Mouse (Mus musculus): ENCODE results near the gene Dao.

The Dao gene

GRCm38 (mm10) chr5:113983541-113983940, 20.0 kb upstream of the Dao start:
- in situ Hi-C loops (cut with MboI, MseI), result no loop called here

DNA sequence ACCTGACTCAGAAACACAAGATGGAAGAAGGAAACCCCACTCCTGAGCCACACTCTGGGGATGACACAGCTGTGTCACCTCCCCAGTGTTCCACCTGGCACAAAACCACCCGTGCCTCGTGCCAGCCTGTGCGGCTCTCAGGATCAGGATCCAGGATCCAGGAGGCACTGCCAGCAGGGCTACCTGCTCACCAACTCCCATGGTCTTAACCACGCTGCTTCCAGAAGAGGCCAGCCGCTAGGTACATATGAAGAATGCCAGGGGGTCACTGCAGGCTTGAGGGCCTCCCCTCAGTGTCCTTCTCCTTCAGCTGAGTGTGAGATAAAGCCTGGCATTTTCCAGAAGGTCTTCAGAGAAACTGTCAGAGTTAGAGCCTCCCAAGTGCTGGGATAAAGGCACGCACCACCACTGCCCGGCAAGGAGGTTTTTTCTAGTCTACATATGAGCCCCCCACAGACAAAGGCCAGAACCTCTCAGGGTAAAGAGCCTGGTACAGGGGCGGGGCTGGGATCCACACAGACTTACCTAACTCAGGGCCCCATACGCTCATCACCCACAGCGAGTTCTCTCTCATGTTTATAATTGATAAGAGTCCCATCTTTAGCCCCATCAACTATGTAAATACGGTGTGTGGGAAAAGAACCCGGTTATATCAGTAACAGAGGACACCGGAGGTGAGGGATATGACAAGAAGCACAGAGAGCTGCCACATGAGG, 19.3 kb upstream of the Dao start:
- in situ Hi-C loops (cut with MboI, MseI), result no loop called here

DNA sequence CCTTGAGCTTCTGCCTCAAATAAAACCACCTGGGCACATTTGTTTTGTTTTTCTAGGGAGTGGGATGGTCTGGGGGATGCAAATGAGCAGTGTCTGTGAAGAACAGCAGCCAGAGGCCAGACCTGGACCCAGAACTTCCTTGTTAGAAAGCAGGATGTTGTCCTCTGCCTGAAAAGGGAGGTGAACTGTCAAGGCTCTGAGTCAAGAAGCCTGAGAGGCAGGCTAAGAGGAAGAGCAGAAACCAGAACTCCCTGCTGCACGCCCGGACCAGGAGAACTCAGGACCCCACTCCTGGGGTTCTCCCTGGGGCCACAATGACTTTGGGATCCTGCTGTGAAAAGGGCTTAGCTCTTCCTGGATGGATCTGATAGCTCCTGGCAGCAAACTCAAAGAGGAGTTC, 17.8 kb upstream of the Dao start:
- in situ Hi-C loops (cut with MboI, MseI), result no loop called here

DNA sequence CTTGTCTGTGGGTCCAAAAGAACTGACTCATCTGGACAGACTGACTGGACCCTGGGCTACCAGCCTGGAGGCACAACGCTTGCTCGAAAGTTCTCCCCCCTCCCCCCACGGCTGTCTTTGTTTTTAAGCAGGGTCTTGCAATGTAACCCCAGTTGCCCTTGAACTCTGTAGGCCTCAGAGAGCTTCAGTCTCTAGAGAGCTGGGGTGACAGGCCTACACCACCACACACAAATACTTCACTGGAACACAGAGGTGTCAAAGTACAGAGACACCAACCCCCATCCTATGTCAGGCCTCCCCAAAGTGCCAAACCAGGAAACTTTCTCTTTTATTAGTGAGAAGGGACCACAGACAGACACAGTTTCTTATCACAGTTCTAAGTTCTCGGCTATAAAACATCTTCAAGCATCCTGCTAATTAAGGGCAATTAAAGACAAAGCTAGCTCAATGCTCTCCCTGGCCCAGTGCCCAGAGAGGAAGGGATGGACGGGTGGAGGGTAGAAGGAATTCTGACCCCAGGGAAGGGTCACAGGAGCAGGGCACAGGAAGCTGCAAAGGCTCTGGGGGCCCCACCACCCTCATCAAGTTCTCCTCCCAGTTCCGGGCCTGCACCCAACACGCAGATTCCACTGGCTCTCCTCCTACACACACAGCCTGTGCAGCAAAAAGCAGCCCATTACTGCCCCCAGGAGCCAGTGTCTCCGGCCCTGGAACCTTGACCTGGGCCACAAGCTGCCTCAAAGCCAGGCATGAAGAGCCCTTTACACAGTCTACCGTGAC, 17.1 kb upstream of the Dao start:
- in situ Hi-C loops (cut with MboI, MseI), result no loop called here

DNA sequence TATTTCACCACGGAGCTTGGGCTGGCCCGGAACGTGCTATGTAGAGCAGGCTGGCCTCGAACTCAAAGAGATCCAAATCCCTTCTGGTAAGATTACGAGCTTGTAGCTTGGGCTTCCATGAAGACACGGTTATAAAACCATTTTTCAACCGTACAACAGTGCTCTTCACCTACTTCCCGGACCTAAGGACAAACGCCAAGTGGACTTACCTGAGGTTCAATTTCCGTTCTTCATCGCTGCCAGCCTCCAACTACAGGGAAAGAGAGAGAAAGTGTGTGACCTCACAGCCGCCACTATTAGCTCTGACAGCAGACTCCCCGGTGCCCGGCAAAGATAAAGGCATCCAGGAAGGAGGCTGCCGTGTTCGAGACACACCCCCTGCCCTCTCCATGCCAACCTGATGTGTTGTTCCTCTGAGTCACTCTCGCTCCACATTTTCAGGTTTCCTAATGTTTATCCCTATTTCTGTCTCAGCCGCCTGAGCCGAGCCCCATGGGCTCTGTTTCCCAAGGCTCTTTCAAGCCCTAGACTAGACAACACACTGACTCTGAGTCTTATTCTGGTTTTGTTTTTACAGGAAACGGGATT, 14.0 kb upstream of the Dao start:
- in situ Hi-C loops (cut with MboI, MseI), result no loop called here

DNA sequence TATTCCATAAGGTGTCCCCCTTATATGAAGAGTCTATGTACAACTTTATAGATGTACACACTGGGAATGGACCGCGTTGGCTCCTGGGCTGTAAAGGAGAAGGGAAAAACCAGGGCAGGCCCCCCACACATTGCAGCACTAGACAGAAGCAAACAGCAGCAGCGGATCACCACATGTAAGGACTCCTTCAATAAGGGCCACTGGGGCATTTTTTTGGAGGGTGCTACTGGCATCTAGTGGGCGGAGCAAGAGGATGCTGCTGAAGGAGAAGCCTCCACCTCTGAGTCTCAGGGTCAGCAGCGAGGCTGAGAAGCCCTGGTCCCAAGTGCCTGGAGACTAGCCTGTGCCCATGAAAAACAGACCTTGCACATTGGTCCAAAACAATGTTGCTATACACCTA, 12.9 kb upstream of the Dao start:
- in situ Hi-C loops (cut with MboI, MseI), result no loop called here

GRCm38 (mm10) chr5:113991141-113991540, 12.4 kb upstream of the Dao start:
- in situ Hi-C loops (cut with MboI, MseI), result no loop called here

DNA sequence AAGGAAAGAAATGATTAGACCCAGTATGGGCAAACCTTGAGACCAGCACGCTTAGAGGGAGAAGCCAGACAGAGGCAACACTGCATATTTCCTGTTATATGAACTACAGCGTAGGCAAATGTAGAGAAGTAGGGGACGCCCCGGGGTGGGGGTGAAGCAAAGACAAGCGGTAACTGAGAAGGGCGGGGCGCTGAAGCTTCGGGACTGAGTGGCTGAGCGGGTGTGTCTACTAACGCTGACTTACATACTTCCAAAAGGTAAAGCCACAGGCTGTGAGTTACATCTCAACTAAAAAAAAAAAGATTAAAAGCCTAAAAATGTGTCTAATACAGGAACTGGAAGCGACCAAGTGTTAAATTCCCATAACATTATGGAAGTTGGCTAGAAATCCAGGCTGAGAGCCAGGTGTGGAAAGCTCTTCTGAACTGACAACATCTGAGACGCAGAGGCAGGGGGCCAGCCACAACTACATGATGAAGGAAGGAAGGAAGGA, 11.1 kb upstream of the Dao start:
- in situ Hi-C loops (cut with MboI, MseI), result no loop called here

DNA sequence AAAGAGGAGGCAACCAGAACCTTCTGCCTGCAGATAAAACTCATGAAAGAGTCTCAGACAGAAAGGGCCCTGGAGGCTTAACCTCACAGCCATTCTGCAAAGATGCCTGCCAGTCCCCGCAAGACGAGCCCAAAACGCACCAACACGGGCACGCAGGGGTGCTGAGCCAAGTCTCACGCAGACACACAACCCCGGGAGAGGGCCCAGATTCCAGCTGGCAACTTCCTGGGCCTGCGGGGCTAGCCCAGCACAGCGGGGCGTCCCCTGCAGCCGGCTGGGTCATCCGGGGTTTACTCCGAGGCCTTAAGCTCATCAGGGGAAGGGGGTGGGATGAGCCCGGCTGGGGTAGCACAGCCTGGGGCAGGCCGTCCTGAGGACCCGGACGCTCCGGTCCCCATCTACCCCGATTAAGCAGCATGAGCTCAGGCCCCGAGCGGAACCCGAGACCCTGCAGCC, 10.4 kb upstream of the Dao start:
- in situ Hi-C loops (cut with MboI, MseI), result no loop called here

DNA sequence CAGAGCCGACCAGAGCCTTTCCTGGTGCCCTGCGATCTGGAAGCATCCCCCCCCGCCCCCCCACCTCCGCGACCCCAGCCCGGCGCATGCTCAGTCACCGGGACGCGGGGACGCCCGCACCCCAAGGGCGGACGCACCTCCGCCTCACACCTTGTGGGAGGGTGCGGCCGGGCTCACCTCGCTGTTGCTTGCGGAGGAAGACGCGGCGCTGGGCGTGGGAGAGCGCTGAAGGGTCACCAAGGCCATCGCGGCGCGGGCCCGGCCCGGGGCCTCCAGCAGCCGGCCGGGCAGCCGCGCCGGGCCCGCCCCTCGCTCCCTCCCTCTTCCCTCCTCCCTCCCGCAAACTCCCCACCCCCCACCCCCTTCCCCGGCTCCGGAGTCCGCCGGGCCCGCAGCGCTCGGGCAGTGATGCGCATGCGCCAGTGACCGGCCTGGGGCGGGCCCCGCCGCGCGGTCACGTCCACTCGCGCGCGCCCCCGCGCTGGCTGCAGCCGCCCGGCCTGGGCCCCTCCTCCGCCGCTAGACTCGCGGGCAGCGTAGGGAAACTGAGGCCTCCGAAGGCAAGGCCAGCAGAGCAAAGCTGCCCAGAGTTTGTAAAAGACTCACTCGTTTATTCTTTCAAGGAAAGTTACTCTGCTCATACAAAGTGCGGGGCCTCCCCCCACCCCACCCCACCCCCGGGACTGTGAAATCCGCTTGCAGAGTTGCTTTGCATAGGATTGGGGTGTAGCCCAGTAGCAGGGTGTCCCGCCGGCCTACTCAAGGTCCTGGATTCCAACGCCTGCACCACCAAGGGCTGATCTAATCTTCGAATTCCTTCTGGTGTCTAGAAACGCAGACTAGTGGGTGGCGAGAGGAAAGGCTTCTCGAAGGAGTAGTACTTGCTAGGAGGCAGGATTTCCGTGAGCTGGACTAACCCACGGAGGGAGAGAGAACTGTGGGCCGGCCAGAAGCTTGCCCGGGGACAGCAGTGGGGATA, 9.7 kb upstream of the Dao start, which contains the start of gene Ssh1:
Gene Ssh1, minus strand, starts transcription at position 408 of the 979 bp plus-strand sequence.
- in situ Hi-C loops (cut with MboI, MseI), result no loop called here

GRCm38 (mm10) chr5:113996458-113996857, 7.0 kb upstream of the Dao start:
- in situ Hi-C loops (cut with MboI, MseI), result no loop called here

- in situ Hi-C loops (cut with MboI, MseI), result no loop called here
Observed at GRCm38 (mm10) chr5:113999382-113999781, 4.1 kb upstream of the Dao start.

DNA sequence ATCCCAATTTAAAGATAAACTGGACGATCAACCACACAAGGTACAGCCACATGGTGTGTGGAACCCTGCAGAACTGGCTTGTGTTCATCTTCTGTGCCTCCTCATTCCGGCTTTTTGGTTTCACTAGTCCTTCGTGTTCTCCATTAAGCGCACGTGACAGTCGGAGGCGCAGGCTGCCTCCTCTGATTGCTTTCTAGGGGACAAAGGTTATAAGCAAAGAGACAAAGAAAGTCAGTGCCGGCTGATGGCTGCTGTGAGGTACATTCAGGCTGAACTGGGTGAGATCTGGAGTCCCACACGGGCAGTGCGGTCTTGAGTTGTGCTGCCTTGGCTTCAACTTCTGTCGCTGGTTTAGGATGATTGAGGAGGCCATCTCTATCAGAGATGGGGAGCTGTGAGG, 1.1 kb downstream of the Dao start:
- in situ Hi-C loops (cut with MboI, MseI), result no loop called here

GRCm38 (mm10) chr5:114005100-114005499, 1.6 kb downstream of the Dao start:
- in situ Hi-C loops (cut with MboI, MseI), result no loop called here

GRCm38 (mm10) chr5:114006974-114007373, 3.5 kb downstream of the Dao start:
- in situ Hi-C loops (cut with MboI, MseI), result no loop called here

- in situ Hi-C loops (cut with MboI, MseI), result no loop called here
Observed at GRCm38 (mm10) chr5:114007753-114008453, 4.4 kb downstream of the Dao start.

- in situ Hi-C loops (cut with MboI, MseI), result no loop called here
Observed at GRCm38 (mm10) chr5:114009049-114009448, 5.5 kb downstream of the Dao start.

GRCm38 (mm10) chr5:114015121-114015520, 11.6 kb downstream of the Dao start:
- in situ Hi-C loops (cut with MboI, MseI), result no loop called here

DNA sequence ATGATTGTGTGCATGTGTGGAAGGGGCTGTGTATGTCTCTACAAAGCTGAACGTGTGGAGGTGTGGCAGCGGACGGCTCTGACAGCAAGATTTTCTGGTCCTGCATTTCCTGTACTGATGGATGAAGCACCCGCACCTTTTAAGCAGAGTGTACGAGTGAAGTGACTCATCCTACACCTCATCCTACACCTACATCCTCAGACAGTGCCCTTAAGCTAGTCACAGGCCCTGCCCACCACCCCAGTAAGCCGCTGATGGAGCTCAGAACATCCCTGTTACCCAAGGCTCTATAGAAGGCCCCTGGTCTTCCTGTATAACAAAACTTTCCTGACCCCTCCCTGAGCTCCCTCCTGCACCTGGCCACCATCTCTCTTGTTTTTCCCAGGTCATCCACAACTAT, 20.9 kb downstream of the Dao start:
- in situ Hi-C loops (cut with MboI, MseI), result no loop called here

GRCm38 (mm10) chr5:114024885-114025284, 21.4 kb downstream of the Dao start:
- in situ Hi-C loops (cut with MboI, MseI), result no loop called here
